Mouse (Mus musculus) thymus, adult 2 months (tissue): ENCODE data around the gene Prkag1.

Experiments used
- CTCF ChIP-seq: fragments of 200-500 bp; IDR thresholded peaks from 2 replicates; pipeline ENCODE4 v1.5.1; 2012; ENCODE audit warnings: mild to moderate bottlenecking, control low read depth, low read length, moderate library complexity, borderline replicate concordance; ENCODE audit not compliant: control insufficient read depth, poor library complexity, insufficient read depth; ENCODE audit errors: extremely low read depth
- POLR2A ChIP-seq: fragments of 200-500 bp; IDR thresholded peaks from 2 replicates; pipeline ENCODE4 v1.6.1; 2012; ENCODE audit warnings: mild to moderate bottlenecking, low read length, control low read depth, moderate library complexity; ENCODE audit not compliant: control insufficient read depth, poor library complexity, insufficient read depth; ENCODE audit errors: extremely low read depth

- TF ChIP-seq POLR2A = no peak
- TF ChIP-seq CTCF = no peak
Measured at GRCm38 (mm10) chr15:98780075-98780474, 51.2 kb downstream of the Prkag1 start.
